Mouse (Mus musculus): ENCODE data around the gene R3hdml. TPM values are rescaled to one million over a fixed set of nuclear protein-coding genes. Genes with fewer than 3 reads are reported as not detected.
A peak's percentile ranks its signal among the peaks of the same experiment; 100 is the strongest.
"Not testable (repeated sequence)": the region's sequence is repeated elsewhere in the genome, so short reads cannot be mapped to it uniquely, and the experiment has no call there.

R3hdml gene
- 0.13 TPM in 1 of 2 replicates, not detected in the other for polyA plus RNA-seq (2012; rRNA removed)

DNA sequence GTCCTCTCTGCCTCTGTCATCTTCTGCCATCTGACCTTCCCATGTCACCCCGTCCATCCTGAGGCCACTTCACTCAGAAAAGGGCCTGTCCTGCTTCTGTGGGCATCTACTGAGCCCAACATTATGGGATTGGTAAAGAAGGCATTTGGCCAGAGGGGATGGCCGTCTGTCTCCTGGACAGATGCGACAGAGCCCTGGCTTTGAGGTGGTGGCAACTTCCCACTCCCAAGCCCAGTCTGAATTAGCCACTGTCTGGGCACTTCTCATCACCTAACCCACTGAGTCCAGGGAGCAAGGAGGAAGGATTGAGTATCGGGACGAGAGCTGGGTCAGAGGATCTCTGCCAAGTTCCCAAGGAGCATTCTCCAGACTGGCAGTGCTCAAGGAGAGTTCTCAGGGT, at the start of gene R3hdml:
Gene R3hdml, plus strand, starts transcription at position 301 of the 400 bp plus-strand sequence.
- no peak for TF ChIP-seq CTCF (IDR thresholded peaks at IDR 0.05; ENCODE audit: borderline replicate concordance, extremely low read depth, insufficient read depth, insufficient read length)
- TF ChIP-seq POLR2A (IDR thresholded peaks at IDR 0.05; ENCODE audit: borderline replicate concordance, extremely low read depth, insufficient read depth, insufficient read length, poor library complexity, severe bottlenecking) = no peak

GRCm38 (mm10) chr2:163443543-163443942, 48.6 kb upstream of the R3hdml start:
- TF ChIP-seq POLR2A (IDR thresholded peaks at IDR 0.05; ENCODE audit: borderline replicate concordance, extremely low read depth, insufficient read depth, insufficient read length, poor library complexity, severe bottlenecking) (no peak), CTCF (IDR thresholded peaks at IDR 0.05; ENCODE audit: borderline replicate concordance, extremely low read depth, insufficient read depth, insufficient read length) (no peak)
- DNase-seq (ENCODE audit: low read depth) = no peak

More for the DNA sequence above, at the start of gene R3hdml:
- no peak for DNase-seq (ENCODE audit: low read depth)

DNA sequence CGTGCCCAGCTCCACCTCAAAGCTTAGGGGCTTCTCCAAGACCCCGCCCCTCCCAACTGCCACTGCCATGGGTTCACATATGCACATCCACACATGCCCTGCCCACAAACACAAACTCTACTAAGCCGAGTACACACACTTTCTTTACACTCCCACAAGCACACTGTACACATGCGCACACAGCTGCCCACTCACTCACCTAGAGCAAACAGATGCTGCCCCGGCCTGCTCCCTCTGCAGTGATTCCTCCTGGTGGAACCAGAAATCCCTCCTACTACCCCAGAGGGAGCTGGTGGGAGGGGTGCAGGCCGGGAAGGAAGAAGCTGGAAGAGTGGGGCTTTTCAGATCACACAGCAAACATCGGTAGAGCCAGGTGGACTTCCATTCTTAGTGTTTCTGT, 48.1 kb upstream of the R3hdml start:
- TF ChIP-seq CTCF (IDR thresholded peaks at IDR 0.05; ENCODE audit: borderline replicate concordance, extremely low read depth, insufficient read depth, insufficient read length) = no peak
- no peak for TF ChIP-seq POLR2A (IDR thresholded peaks at IDR 0.05; ENCODE audit: borderline replicate concordance, extremely low read depth, insufficient read depth, insufficient read length, poor library complexity, severe bottlenecking)
- no peak for DNase-seq (ENCODE audit: low read depth)

- no peak for TF ChIP-seq POLR2A (IDR thresholded peaks at IDR 0.05; ENCODE audit: borderline replicate concordance, extremely low read depth, insufficient read depth, insufficient read length, poor library complexity, severe bottlenecking)
- no peak for TF ChIP-seq CTCF (IDR thresholded peaks at IDR 0.05; ENCODE audit: borderline replicate concordance, extremely low read depth, insufficient read depth, insufficient read length)
- no peak for DNase-seq (ENCODE audit: low read depth)
These were observed 44.7 kb upstream of the R3hdml start for GRCm38 (mm10) chr2:163447375-163447774.

DNA sequence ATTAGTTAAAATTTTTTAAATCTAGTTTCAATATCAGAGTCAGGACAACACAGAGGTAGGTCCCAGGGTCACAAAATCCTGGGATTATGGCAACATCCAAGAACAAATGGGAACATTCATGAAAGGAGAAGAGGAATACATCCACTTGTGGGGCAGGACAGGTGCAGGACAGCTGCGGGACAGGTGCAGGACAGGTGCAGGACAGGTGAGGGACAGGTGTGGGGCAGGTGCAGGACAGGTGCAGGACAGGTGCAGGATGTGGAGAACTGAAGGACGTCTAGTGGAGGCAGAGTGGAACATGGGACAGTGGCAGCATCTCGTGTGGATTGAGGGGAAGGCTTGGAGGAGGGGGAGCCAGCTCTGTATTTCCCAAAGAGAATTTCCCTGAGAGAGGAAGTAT, 42.8 kb upstream of the R3hdml start:
- no peak for DNase-seq (ENCODE audit: low read depth)
- TF ChIP-seq CTCF (IDR thresholded peaks at IDR 0.05; ENCODE audit: borderline replicate concordance, extremely low read depth, insufficient read depth, insufficient read length) = no peak
- TF ChIP-seq POLR2A (IDR thresholded peaks at IDR 0.05; ENCODE audit: borderline replicate concordance, extremely low read depth, insufficient read depth, insufficient read length, poor library complexity, severe bottlenecking) = no peak

DNA sequence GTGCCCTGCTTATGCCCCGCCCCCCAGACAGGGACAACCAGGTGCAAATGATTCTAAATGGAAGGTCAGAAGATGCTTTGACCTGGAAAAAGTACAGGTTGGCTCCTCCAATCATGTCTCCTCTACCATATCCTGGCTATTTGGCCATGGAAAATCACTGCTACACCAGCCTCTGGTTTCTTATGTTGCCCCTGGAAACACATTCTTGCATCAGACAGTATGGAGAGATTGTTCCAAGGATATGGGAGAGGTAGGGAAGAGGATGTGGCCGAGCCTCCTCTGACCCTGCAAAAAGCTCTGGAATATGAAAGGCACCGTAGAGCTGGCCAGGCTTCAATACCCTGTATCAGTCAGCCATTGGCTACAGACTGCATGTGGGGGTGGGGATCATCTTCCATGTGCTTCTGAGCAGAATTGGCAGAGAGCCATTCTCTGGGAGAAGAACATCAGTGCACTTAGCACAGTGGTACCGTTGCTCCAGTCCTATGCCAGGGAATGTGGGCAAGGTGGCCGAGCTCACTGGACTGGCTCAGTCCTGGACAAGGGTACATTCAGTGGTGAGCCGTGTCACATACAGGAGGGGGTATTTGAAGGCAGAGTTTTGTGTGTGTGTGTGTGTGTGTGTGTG, 41.3 kb upstream of the R3hdml start:
- peak; percentile 75 for DNase-seq (ENCODE audit: low read depth)
- no peak for TF ChIP-seq CTCF (IDR thresholded peaks at IDR 0.05; ENCODE audit: borderline replicate concordance, extremely low read depth, insufficient read depth, insufficient read length)
- TF ChIP-seq POLR2A (IDR thresholded peaks at IDR 0.05; ENCODE audit: borderline replicate concordance, extremely low read depth, insufficient read depth, insufficient read length, poor library complexity, severe bottlenecking) = no peak

GRCm38 (mm10) chr2:163452738-163453137, 39.4 kb upstream of the R3hdml start:
- no peak for DNase-seq (ENCODE audit: low read depth)
- TF ChIP-seq POLR2A (IDR thresholded peaks at IDR 0.05; ENCODE audit: borderline replicate concordance, extremely low read depth, insufficient read depth, insufficient read length, poor library complexity, severe bottlenecking) = no peak
- TF ChIP-seq CTCF (IDR thresholded peaks at IDR 0.05; ENCODE audit: borderline replicate concordance, extremely low read depth, insufficient read depth, insufficient read length) = no peak

DNA sequence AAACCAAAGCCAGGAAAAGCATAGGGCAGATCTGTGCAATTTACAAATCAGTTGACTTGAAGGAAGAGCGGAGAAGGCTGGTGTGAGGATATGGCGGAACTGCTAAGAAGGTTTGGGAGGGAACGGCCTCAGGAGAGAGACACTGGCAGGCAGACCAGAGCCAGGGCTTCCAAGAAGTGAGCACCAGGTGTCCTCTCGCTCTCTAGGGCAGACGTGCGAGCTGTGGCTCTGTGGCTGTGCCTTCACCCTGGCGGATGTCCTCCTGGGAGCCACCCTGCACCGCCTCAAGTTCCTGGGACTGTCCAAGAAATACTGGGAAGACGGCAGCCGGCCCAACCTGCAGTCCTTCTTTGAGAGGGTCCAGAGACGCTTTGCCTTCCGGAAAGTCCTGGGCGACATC, 38.7 kb upstream of the R3hdml start:
- DNase-seq (ENCODE audit: low read depth) = no peak
- TF ChIP-seq CTCF (IDR thresholded peaks at IDR 0.05; ENCODE audit: borderline replicate concordance, extremely low read depth, insufficient read depth, insufficient read length) (no peak), POLR2A (IDR thresholded peaks at IDR 0.05; ENCODE audit: borderline replicate concordance, extremely low read depth, insufficient read depth, insufficient read length, poor library complexity, severe bottlenecking) (no peak)

- DNase-seq (ENCODE audit: low read depth) = peak; percentile 31
- no peak for TF ChIP-seq POLR2A (IDR thresholded peaks at IDR 0.05; ENCODE audit: borderline replicate concordance, extremely low read depth, insufficient read depth, insufficient read length, poor library complexity, severe bottlenecking)
- no peak for TF ChIP-seq CTCF (IDR thresholded peaks at IDR 0.05; ENCODE audit: borderline replicate concordance, extremely low read depth, insufficient read depth, insufficient read length)
These were observed 33.4 kb upstream of the R3hdml start for GRCm38 (mm10) chr2:163458539-163459265.

DNA sequence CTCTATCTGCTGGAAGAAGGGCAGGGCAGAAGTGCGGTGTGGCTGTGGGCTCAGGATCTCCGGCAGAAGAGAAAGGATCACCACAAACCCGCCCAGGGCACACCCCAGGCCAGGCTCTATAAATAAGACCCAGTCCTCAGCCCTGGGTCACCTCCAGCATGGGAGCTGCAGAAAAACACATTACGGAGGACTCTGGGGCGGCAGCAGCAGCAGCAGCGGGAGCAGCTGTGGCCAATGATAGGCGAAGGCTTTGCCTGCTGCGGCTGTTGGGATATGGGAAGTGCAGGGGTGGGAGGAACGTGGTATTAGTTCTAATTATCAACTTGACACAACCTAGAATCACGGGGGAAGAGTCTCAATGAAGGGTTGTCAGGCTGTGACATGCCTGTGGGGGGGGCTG, 32.7 kb upstream of the R3hdml start:
- DNase-seq (ENCODE audit: low read depth) = peak; percentile 59
- TF ChIP-seq CTCF (IDR thresholded peaks at IDR 0.05; ENCODE audit: borderline replicate concordance, extremely low read depth, insufficient read depth, insufficient read length) (no peak), POLR2A (IDR thresholded peaks at IDR 0.05; ENCODE audit: borderline replicate concordance, extremely low read depth, insufficient read depth, insufficient read length, poor library complexity, severe bottlenecking) (no peak)

- DNase-seq (ENCODE audit: low read depth) = no peak
- no peak for TF ChIP-seq CTCF (IDR thresholded peaks at IDR 0.05; ENCODE audit: borderline replicate concordance, extremely low read depth, insufficient read depth, insufficient read length)
- TF ChIP-seq POLR2A (IDR thresholded peaks at IDR 0.05; ENCODE audit: borderline replicate concordance, extremely low read depth, insufficient read depth, insufficient read length, poor library complexity, severe bottlenecking) = no peak
These were observed 31.5 kb upstream of the R3hdml start for GRCm38 (mm10) chr2:163460622-163461021.

DNA sequence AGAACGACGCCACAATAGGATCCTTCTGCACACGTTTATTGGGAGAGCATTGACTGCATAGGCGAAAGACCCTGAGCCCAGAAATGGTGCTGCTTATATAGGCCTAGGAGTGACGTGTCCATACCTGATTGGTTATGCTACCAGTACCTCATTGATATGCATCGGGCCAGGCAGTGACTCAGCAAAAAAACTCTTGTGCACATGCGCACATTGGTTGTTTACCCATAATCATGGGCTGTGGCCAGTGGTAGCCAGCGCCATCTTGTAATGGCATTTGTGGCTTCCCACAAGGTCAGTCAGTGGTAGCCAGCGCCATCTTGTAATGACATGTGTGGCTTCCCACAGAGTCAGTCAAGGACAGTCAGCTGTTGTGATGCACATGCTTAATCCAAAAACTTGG, 30.8 kb upstream of the R3hdml start:
- not testable (repeated sequence) for DNase-seq (ENCODE audit: low read depth)
